Mouse (Mus musculus): ENCODE results near the gene Terf2. TPM values are rescaled to one million over a fixed set of nuclear protein-coding genes. Genes with fewer than 3 reads are reported as not detected.
A peak's percentile ranks its signal among the peaks of the same experiment; 100 is the strongest.
"Not testable (repeated sequence)": the region's sequence is repeated elsewhere in the genome, so short reads cannot be mapped to it uniquely, and the experiment has no call there.

The Terf2 gene
- polyA plus RNA-seq, 1 experiment from 2014 or later, result 18.9 TPM

DNA sequence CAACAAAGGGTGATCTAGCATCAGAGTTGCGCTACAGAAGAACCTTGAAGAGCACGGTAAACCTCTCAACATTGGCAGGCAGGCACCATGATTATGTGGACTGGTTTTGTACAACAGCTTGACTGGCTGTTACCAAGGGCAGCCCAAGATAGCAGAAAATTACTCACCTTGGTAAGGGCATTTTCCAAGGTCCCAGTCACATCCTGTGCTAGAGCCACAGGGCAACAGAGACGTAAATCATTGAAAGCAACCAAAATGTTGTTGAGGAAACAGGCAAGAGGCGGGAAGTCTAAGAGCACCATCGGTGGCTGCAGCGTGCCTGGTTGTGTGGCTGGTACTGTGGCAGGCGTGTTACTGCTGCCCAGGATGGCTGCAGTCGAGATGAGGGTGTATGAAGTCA lies 44.3 kb downstream of the Terf2 start:
- H3K4me2 ChIP-seq (replicated peaks), result no peak overlapping the region
- no peaks in the 10 kb centered on the region for H3K27me3 ChIP-seq
- WGBS, result 97% methylated on average over 8 of the region's 8 CpGs
- peaks cover 54% of the 10 kb centered on the region for H3K36me3 ChIP-seq
- no peak overlapping the region for H3K9ac ChIP-seq
- peaks cover 30% of the 10 kb centered on the region for H3K4me1 ChIP-seq
- H3K4me3 ChIP-seq (replicated peaks), result no peak overlapping the region
- no peak for ATAC-seq (ENCODE audit: insufficient number of reproducible peaks, low FRiP score, low TSS enrichment, low read depth)
- H3K9me3 ChIP-seq (replicated peaks), result no peaks in the 10 kb centered on the region
- no peak overlapping the region for H3K27ac ChIP-seq (replicated peaks)

DNA sequence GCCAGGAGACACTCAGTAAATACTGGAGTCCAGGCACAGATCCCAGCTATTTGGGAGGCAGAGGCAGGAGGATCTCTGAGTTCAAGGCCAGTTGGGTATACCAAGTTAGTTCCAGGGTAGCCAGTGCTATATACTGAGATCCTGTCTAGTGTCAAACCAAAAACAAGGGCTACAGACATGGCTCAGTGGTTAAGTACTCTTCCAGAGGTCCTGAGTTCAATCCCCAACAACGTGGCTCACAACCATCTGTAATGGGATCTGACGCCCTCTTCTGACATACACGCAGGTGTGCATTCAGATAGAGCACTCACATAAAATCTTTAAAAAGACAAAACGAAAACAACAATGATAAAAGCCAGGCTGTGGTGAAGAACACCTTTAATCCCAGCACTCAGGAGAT lies 46.9 kb downstream of the Terf2 start:
- no peaks in the 10 kb centered on the region for H3K27me3 ChIP-seq
- no peaks in the 10 kb centered on the region for H3K9me3 ChIP-seq (replicated peaks)
- ATAC-seq (ENCODE audit: insufficient number of reproducible peaks, low FRiP score, low TSS enrichment, low read depth), result no peak
- peak overlapping the region; percentile 81 for H3K4me3 ChIP-seq (replicated peaks)
- H3K9ac ChIP-seq, result no peak overlapping the region
- peaks cover 20% of the 10 kb centered on the region for H3K4me1 ChIP-seq
- peaks cover 77% of the 10 kb centered on the region for H3K36me3 ChIP-seq
- H3K4me2 ChIP-seq (replicated peaks), result peak overlapping the region; percentile 90
- 94% methylated on average over 4 of the region's 4 CpGs for WGBS
- H3K27ac ChIP-seq (replicated peaks), result peak overlapping the region; percentile 97

DNA sequence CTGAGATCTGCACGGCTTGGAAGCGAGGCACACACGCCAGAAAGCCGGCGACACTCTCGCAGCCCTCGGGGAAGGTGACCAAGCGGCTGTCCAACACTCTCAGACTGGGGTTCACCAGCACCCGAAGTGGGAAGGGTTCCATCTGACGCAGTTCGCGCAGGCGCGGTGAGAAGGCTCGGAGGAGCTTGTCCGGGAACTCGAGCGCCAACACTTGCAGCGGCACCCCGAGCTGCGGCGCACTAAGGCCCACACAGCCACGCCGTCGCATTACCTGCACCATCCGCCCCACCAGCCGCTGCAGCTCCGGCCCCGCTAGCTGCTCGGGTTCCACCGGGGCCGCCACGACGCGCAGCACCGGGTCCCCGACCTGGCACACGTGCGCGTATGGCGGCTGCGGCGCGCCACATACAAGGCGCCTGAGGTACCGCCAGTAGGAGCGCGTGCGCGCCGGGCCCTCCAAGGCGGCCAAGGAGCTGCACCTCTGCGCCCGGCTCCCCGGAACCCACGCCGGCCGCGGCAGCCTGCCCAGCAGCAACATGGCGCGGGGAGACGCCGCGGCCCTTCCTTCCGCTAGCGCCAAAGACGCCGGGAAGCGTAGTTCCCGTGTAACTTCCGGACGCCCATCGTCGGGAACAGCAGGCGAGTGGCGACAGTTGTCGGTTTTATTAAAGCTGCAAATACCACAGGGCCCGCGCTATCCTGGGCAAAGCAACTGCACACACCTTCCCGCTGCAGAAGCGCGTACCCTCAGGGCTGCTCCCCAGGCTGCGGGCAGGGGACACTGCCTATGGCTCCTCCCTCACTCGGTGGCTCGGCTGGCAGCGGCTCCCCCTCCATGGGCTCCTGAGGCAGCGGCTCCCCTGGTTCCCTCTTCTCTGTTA lies 48.0 kb downstream of the Terf2 start, which contains the start of gene Pdf:
Gene Pdf (minus strand): TSS at position 554 of the 881 bp plus-strand sequence.
- whole genome bisulfite sequencing, result under 1% methylated on average over 87 of the region's 87 CpGs
- no peaks in the 10 kb centered on the region for H3K9me3 ChIP-seq (replicated peaks)
- peak within 1 kb of the TSS; percentile 81 for H3K4me3 ChIP-seq (replicated peaks)
- ATAC-seq (ENCODE audit: insufficient number of reproducible peaks, low FRiP score, low TSS enrichment, low read depth), result peak; percentile 81
- H3K4me2 ChIP-seq (replicated peaks), result peak within 1 kb of the TSS; percentile 90
- no peaks in the 10 kb centered on the region for H3K27me3 ChIP-seq
- peaks cover 77% of the 10 kb centered on the region for H3K36me3 ChIP-seq
- peak within 1 kb of the TSS; percentile 73 for H3K9ac ChIP-seq
- H3K27ac ChIP-seq (replicated peaks), result peak within 1 kb of the TSS; percentile 97
- peaks cover 20% of the 10 kb centered on the region for H3K4me1 ChIP-seq

DNA sequence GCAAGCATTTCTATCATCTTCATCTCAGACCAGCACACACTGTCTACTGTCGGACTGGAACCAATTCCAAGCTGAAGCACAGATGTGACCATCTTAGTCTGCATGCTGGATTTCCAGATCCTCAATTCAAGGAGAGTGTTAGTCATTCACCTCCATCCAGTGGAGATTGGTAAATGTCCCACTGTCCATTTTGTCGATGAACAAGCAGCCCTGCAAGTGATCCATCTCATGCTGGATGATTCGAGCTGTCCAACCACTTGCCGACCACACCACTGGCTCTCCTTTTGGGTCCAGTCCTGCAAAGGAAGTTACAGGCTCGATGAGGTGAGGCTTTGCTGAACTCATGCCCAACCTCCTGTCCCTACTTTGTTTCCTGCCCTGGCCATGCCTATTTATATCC lies 49.4 kb downstream of the Terf2 start:
- peak overlapping the region; percentile 81; the same call in 1 of the 2 replicates for H3K4me3 ChIP-seq (replicated peaks)
- H3K4me2 ChIP-seq (replicated peaks), result peak overlapping the region; percentile 90; the same call in 1 of the 2 replicates
- no peaks in the 10 kb centered on the region for H3K27me3 ChIP-seq
- no peak overlapping the region for H3K27ac ChIP-seq (replicated peaks)
- no peak for ATAC-seq (ENCODE audit: insufficient number of reproducible peaks, low FRiP score, low TSS enrichment, low read depth)
- no peak overlapping the region for H3K9ac ChIP-seq
- H3K4me1 ChIP-seq, result peaks cover 20% of the 10 kb centered on the region
- WGBS, result 85% methylated on average over 5 of the region's 5 CpGs
- H3K9me3 ChIP-seq (replicated peaks), result no peaks in the 10 kb centered on the region
- peaks cover 77% of the 10 kb centered on the region for H3K36me3 ChIP-seq

DNA sequence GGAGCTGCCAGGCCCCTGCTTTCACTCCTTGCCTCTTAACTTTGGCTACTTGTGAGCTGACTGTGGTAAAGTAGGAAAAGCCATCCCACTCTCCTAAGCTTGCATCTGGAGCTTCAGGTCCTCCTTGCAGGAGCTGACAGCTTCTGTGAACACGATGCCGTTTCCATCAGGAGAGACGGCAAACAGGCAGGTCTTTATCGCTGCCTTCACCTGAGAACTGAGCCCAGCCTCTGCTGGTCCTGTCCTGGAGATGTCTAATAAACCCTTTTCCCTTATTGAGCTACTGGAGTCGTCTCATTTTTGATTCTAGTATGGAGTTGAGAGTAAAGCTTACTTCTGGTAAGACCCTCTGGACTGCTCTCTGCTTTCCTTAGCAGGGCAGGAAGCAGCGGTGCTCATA lies 50.9 kb downstream of the Terf2 start:
- Histone ChIP-seq H3K27me3 (no peaks in the 10 kb centered on the region), H3K9ac (peak overlapping the region; percentile 7; the same call in 1 of the 2 replicates), H3K4me1 (peaks cover 20% of the 10 kb centered on the region), H3K9me3 (replicated peaks) (no peaks in the 10 kb centered on the region), H3K36me3 (peaks cover 78% of the 10 kb centered on the region), H3K4me3 (replicated peaks) (no peak overlapping the region), H3K4me2 (replicated peaks) (no peak overlapping the region), H3K27ac (replicated peaks) (no peak overlapping the region)
- ATAC-seq (ENCODE audit: insufficient number of reproducible peaks, low FRiP score, low TSS enrichment, low read depth), result no peak
- 89% methylated on average over 6 of the region's 6 CpGs for WGBS

DNA sequence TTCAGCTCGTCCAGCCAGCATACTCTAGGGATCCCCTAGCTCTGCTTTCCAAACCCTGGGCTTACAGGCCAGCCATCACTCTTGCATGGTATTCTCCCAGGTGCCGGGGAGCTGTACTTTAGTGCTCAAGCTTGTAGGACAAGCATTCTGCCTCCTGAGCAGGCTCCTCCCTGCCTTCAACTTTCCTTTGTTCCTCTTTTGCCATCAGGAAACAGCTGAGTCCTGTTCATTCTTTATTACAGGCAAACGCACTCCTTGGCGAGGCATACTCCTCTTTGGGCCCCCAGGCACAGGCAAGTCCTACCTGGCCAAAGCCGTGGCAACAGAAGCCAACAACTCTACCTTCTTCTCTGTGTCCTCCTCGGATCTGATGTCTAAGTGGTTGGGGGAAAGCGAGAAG lies 55.7 kb downstream of the Terf2 start:
- peaks cover 82% of the 10 kb centered on the region for H3K36me3 ChIP-seq
- H3K4me2 ChIP-seq (replicated peaks), result no peak overlapping the region
- H3K4me3 ChIP-seq (replicated peaks), result no peak overlapping the region
- no peaks in the 10 kb centered on the region for H3K9me3 ChIP-seq (replicated peaks)
- ATAC-seq (ENCODE audit: insufficient number of reproducible peaks, low FRiP score, low TSS enrichment, low read depth), result no peak
- H3K4me1 ChIP-seq, result no peaks in the 10 kb centered on the region
- H3K27ac ChIP-seq (replicated peaks), result no peak overlapping the region
- H3K27me3 ChIP-seq, result no peaks in the 10 kb centered on the region
- WGBS, result 77% methylated on average over 7 of the region's 7 CpGs
- no peak overlapping the region for H3K9ac ChIP-seq

DNA sequence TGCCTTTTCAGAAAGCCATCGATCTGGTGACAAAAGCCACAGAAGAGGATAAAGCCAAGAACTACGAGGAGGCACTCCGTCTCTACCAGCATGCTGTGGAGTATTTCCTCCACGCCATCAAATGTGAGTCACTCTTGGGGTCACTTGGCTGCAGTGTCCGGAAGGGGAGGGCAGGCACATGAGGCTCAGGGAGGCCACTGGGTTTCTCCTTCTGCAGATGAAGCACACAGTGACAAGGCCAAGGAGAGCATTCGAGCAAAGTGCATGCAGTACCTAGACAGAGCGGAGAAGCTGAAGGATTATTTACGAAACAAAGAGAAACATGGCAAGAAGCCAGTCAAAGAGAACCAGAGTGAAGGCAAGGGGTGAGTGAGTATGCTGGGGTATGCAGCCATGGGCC lies 59.7 kb downstream of the Terf2 start:
- Histone ChIP-seq H3K4me3 (replicated peaks) (no peak overlapping the region), H3K4me1 (peaks cover 18% of the 10 kb centered on the region), H3K9ac (no peak overlapping the region), H3K9me3 (replicated peaks) (no peaks in the 10 kb centered on the region), H3K4me2 (replicated peaks) (no peak overlapping the region), H3K36me3 (peaks cover 42% of the 10 kb centered on the region), H3K27ac (replicated peaks) (no peak overlapping the region), H3K27me3 (no peaks in the 10 kb centered on the region)
- ATAC-seq (ENCODE audit: insufficient number of reproducible peaks, low FRiP score, low TSS enrichment, low read depth), result no peak
- 92% methylated on average over 8 of the region's 8 CpGs for WGBS

DNA sequence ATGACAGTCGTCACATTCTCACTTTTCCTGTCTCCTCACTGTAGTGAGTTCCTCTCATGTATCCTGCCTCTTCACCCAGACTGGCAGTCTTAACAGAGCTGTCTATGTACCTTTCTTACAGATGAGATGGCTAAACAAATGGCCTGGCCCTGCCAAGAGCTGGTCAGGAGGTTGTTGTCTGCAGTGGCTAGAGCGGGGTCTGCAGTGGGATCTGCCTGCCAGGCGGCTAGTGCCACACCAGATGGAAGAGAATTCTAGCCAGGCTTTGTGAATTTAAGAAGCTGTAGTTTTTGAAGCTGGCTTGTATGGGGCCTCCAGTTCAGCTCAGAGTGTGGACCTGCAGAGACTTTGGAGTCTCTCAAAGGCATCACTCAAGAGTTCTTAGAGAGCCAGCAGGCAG lies 60.7 kb downstream of the Terf2 start:
- Histone ChIP-seq H3K9ac (no peak overlapping the region), H3K36me3 (peaks cover 32% of the 10 kb centered on the region)
- WGBS, result 93% methylated on average over 3 of the region's 3 CpGs

DNA sequence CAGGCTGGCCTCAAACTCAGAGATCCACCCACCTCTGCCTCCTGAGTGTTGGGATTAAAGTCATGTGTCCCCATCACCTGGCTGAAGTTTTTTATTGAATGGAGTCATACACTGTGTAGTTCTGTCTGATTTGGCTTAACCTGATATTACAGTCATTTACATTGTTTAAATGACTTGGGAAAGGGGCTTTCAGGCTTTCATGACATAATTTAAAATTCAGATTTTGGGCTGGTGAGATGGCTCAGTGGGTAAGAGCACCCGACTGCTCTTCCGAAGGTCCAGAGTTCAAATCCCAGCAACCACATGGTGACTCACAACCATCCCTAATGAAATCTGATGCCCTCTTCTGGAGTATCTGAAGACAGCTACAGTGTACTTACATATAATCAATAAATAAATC lies 62.7 kb downstream of the Terf2 start:
- 91% methylated on average over 2 of the region's 2 CpGs for WGBS

More for the DNA sequence above, 60.7 kb downstream of the Terf2 start:
- Histone ChIP-seq H3K27me3 (no peaks in the 10 kb centered on the region), H3K27ac (replicated peaks) (no peak overlapping the region), H3K9me3 (replicated peaks) (no peaks in the 10 kb centered on the region), H3K4me3 (replicated peaks) (no peak overlapping the region), H3K4me1 (peaks cover 18% of the 10 kb centered on the region), H3K4me2 (replicated peaks) (no peak overlapping the region)
- ATAC-seq (ENCODE audit: insufficient number of reproducible peaks, low FRiP score, low TSS enrichment, low read depth), result no peak

DNA sequence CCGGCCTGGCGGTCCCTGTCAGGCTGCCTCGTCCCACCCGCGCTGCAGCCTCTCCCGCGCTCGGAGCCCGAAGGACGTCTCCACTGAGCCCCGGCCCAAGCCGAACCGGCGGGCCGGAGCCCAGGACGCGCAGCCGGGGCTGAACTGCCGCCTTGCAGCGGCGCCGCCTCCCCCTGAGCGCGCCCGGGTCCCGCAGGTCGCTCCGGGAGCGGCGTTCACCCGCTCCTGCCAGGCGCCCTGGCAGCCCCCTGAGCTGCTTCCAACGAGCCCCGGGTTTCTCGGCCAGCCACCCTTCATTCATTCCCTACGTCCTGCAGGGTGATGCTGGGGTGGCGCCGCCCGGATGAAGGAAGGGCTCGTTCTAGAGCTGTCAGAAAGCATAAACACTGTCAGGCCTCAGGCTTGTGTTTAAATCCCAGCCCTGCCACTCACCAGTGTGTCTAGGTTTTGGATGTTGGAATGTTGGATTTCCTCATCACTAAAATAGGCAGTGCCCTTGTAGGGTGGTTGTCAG lies 64.7 kb downstream of the Terf2 start:
- H3K4me2 ChIP-seq (replicated peaks), result peak overlapping the region; percentile 72
- peak overlapping the region; percentile 93 for H3K9ac ChIP-seq
- no peak; the same call in 1 of the 2 replicates for ATAC-seq (ENCODE audit: insufficient number of reproducible peaks, low FRiP score, low TSS enrichment, low read depth)
- H3K4me1 ChIP-seq, result peaks cover 18% of the 10 kb centered on the region
- peaks cover 5% of the 10 kb centered on the region for H3K36me3 ChIP-seq
- no peaks in the 10 kb centered on the region for H3K27me3 ChIP-seq
- peak overlapping the region; percentile 89 for H3K27ac ChIP-seq (replicated peaks)
- peak overlapping the region; percentile 96 for H3K4me3 ChIP-seq (replicated peaks)
- no peaks in the 10 kb centered on the region for H3K9me3 ChIP-seq (replicated peaks)
- WGBS, result under 1% methylated on average over 32 of the region's 40 CpGs

More for the DNA sequence above, 62.7 kb downstream of the Terf2 start:
- H3K27me3 ChIP-seq; H3K4me3 ChIP-seq (replicated peaks); ATAC-seq (ENCODE audit: insufficient number of reproducible peaks, low FRiP score, low TSS enrichment, low read depth); H3K9me3 ChIP-seq (replicated peaks); H3K4me2 ChIP-seq (replicated peaks); H3K9ac ChIP-seq; H3K27ac ChIP-seq (replicated peaks): not testable (repeated sequence)
- Histone ChIP-seq H3K4me1 (peaks cover 18% of the 10 kb centered on the region), H3K36me3 (peaks cover 13% of the 10 kb centered on the region)

DNA sequence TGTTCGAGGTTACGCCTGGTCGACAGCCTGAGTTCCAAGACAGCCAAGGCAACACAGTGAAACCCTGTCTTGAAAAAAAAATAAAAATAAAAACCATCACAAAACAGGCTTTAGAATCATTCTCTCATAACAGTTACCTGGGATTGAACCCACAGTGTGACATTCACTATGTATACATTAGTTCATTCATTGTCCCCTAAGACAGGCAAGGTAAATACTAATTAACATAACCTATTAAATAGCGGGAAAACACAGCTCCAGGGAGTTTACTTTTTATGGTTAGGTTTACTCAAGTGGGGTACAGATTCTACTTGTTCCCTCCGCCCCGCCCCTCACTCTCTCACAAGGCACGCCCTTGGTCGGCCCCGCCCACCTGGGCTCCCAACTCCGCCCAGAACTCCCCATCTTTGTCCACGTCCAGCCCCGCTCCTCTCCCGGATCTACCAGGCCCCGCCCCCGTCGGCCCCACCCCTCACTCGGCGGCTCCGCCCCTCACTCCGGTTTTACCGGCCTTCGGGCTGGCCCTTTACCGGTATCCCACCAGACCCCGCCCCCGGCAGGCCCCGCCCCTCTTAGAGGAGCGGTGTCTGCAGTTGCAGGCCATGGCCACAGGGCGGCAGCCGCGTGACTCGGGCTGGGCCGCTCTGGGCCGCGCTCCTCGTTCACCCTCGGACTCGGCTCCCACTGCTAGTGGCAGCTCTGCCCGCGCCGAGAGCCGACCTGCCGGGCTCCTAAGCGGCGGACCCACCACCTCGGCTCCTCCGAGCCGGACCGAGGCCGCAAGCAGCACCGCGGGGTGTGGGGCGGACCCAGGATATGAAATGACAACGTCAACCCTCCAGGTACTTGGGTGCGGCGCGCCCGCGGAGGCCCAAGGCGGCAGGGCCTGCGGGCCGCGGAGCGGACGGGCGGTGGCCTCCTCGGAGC lies 65.4 kb downstream of the Terf2 start, which contains the start of gene Vps4a:
Gene Vps4a (plus strand): TSS at position 573 of the 927 bp plus-strand sequence.
- WGBS, result 4% methylated on average over 66 of the region's 66 CpGs
- H3K4me3 ChIP-seq (replicated peaks), result peak within 1 kb of the TSS; percentile 96
- ATAC-seq (ENCODE audit: insufficient number of reproducible peaks, low FRiP score, low TSS enrichment, low read depth), result peak; percentile 94
- no peaks in the 10 kb centered on the region for H3K27me3 ChIP-seq
- H3K4me2 ChIP-seq (replicated peaks), result peak within 1 kb of the TSS; percentile 72
- peaks cover 18% of the 10 kb centered on the region for H3K4me1 ChIP-seq
- H3K36me3 ChIP-seq, result no peaks in the 10 kb centered on the region
- H3K9ac ChIP-seq, result peak within 1 kb of the TSS; percentile 93
- no peaks in the 10 kb centered on the region for H3K9me3 ChIP-seq (replicated peaks)
- H3K27ac ChIP-seq (replicated peaks), result peak within 1 kb of the TSS; percentile 89
